Mouse (Mus musculus) lung, adult 2 months (tissue): Measurements from ENCODE around the gene Pofut2. TPM values are rescaled to one million over a fixed set of nuclear protein-coding genes. Genes with fewer than 3 reads are reported as not detected.

Source experiments
- DNase-seq: peaks from one replicate; pipeline ENCODE4 v3.0.0; 2022
- H3K4me1 ChIP-seq: fragments of 200-500 bp; 2 replicates; pipeline ENCODE4 v1.6.1; 2011; ENCODE audit warnings: low read length; ENCODE audit not compliant: control insufficient read depth, insufficient read depth
- H3K4me3 ChIP-seq: fragments of 200-500 bp; replicated peaks from 2 replicates; pipeline ENCODE3; 2011; ENCODE audit warnings: low read depth, mild to moderate bottlenecking, control low read depth, low read length; ENCODE audit errors: extremely low read depth
- CTCF ChIP-seq: fragments of 200-500 bp; IDR thresholded peaks from 2 replicates; pipeline ENCODE4 v1.5.1; 2011; ENCODE audit warnings: mild to moderate bottlenecking, low read length, control low read depth; ENCODE audit not compliant: insufficient read depth
- POLR2A ChIP-seq: fragments of 200-500 bp; IDR thresholded peaks from 2 replicates; pipeline ENCODE4 v1.6.1; 2011; ENCODE audit warnings: low read depth, mild to moderate bottlenecking, control low read depth, low read length, borderline replicate concordance; ENCODE audit errors: extremely low read depth
- WGBS: fragments of 180-500 bp; shearing (Covaris S2); methylation state at CpG from one replicate; pipeline ENCODE4 v1.1.7; 2018; 5-methylcytosine and 5-hydroxymethylcytosine counted together
- polyA plus RNA-seq: library from polyadenylated mRNA; depleted of rRNA; stranded (reverse); fragments of >200 nt; gene quantifications from 2 replicates; pipeline ENCODE4 v1.2.3, GENCODE M21; 2012

Gene Pofut2
- polyA plus RNA-seq, 1 experiment, result 81.3 TPM

GRCm38 (mm10) chr10:77243572-77244161 is 15.4 kb upstream of the Pofut2 start:
- Histone ChIP-seq H3K4me3 (no peak overlapping the region), H3K4me1 (peaks cover 3% of the 10 kb centered on the region; the same call in 1 of the 2 replicates)
- WGBS, result 63% methylated on average over 11 of the region's 11 CpGs
- no peak for TF ChIP-seq CTCF
- no peak for TF ChIP-seq POLR2A
- no peak for DNase-seq

- no peak for TF ChIP-seq POLR2A
- no peak for TF ChIP-seq CTCF
- no peak overlapping the region for H3K4me3 ChIP-seq
- H3K4me1 ChIP-seq, result peaks cover 3% of the 10 kb centered on the region; the same call in 1 of the 2 replicates
- whole genome bisulfite sequencing, result 93% methylated on average over 6 of the region's 6 CpGs
- no peak for DNase-seq
Observed at GRCm38 (mm10) chr10:77244777-77245176, 14.2 kb upstream of the Pofut2 start.

GRCm38 (mm10) chr10:77247048-77247447 is 12.0 kb upstream of the Pofut2 start:
- 82% methylated on average over 5 of the region's 5 CpGs for WGBS
- Histone ChIP-seq H3K4me3 (no peak overlapping the region), H3K4me1 (peaks cover 10% of the 10 kb centered on the region)
- no peak for TF ChIP-seq CTCF
- no peak for DNase-seq

- 56% methylated on average over 7 of the region's 7 CpGs for WGBS
- Histone ChIP-seq H3K4me1 (peaks cover 14% of the 10 kb centered on the region), H3K4me3 (no peak overlapping the region)
- no peak for DNase-seq
- no peak for TF ChIP-seq CTCF
- TF ChIP-seq POLR2A, result no peak
Observed at GRCm38 (mm10) chr10:77247707-77248106, 11.3 kb upstream of the Pofut2 start.

- peak overlapping the region; percentile 36 for H3K4me3 ChIP-seq
- TF ChIP-seq POLR2A (no peak), CTCF (no peak)
- H3K4me1 ChIP-seq, result peaks cover 11% of the 10 kb centered on the region
- 22% methylated on average over 18 of the region's 18 CpGs for WGBS
- no peak for DNase-seq
Observed at GRCm38 (mm10) chr10:77251223-77251783, 7.7 kb upstream of the Pofut2 start.

- peaks cover 11% of the 10 kb centered on the region for H3K4me1 ChIP-seq
- DNase-seq, result peak; percentile 29
- 30% methylated on average over 18 of the region's 18 CpGs for WGBS
Observed at GRCm38 (mm10) chr10:77251784-77252539, 7.1 kb upstream of the Pofut2 start.

GRCm38 (mm10) chr10:77252790-77253189 is 6.2 kb upstream of the Pofut2 start:
- TF ChIP-seq CTCF, result peak; percentile 86
- TF ChIP-seq POLR2A, result no peak
- peak; percentile 77 for DNase-seq
- Histone ChIP-seq H3K4me1 (peaks cover 11% of the 10 kb centered on the region), H3K4me3 (no peak overlapping the region)
- WGBS, result 0% methylated on average over 4 of the region's 4 CpGs

More at GRCm38 (mm10) chr10:77251784-77252539, 7.1 kb upstream of the Pofut2 start:
- peak overlapping the region; percentile 36 for H3K4me3 ChIP-seq
- TF ChIP-seq CTCF, result no peak
- TF ChIP-seq POLR2A, result no peak

- peaks cover 14% of the 10 kb centered on the region for H3K4me1 ChIP-seq
- WGBS, result 90% methylated on average over 3 of the region's 3 CpGs
- no peak overlapping the region for H3K4me3 ChIP-seq
- no peak for DNase-seq
- no peak for TF ChIP-seq POLR2A
- TF ChIP-seq CTCF, result no peak
Observed at GRCm38 (mm10) chr10:77255231-77255630, 3.8 kb upstream of the Pofut2 start.

GRCm38 (mm10) chr10:77255676-77256075 is 3.3 kb upstream of the Pofut2 start:
- 79% methylated on average over 3 of the region's 3 CpGs for WGBS
- TF ChIP-seq POLR2A (no peak), CTCF (no peak)
- Histone ChIP-seq H3K4me1 (peaks cover 14% of the 10 kb centered on the region), H3K4me3 (no peak overlapping the region)
- no peak for DNase-seq
